Mouse (Mus musculus) mesoderm, embryonic 11.5 days (tissue): ENCODE measurements around the gene Ripor2.

Source experiments
- DNase-seq: peaks from one replicate; pipeline ENCODE4 v3.0.0-alpha.2; 2012; ENCODE audit warnings: low read depth, low spot score

Ripor2 gene

DNA sequence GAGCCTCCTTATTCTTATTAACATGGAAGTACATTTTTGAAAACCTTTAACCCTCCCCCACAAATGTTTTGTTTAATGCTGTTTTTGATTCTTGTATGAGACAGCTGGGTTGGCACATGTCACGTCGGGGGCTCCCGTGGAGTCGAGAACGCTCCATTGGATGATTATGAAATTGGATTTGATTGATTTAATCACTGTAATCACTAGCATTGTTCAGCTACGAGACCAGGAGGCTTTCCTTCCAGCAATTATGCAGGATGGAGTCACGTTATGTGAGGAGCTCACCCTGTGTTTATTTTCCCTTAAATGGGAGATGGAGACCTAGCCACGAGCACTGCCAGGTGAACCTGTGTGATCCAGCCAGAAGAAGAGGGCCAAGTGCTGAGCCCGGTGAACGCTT lies at the start of gene Ripor2:
Gene Ripor2 (plus strand): TSS at position 357 of the 400 bp plus-strand sequence.
- no peak for DNase-seq

DNA sequence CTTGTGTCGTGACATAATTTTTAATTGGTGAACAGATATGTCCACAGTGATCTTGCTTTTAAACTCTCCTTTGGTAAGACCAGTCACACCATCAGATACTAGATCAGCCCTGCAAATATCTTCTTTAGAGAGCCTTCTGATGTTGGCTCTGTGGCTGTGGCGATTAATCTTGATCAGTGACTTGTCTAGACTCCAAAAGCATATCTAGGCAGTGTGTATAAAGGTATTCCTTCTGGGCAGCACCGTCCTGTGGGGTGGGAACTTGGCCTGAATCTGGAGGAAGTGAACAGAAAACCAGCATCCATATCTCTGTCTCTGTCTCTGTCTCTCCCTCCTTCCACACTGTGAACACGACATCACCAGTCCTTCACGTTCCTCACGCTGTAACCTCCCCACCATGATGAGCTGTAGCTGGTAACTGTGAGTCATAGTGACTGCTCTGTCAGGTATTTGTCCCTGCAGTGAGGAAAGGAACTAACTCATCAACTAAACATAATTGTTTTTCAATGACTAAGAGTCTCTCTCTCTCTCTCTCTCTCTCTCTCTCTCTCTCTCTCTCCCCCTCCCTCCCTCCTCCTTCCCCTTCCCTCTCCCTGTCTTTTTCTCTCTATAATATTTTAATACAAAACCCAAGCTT lies 45.3 kb upstream of the Ripor2 start:
- DNase-seq, result no peak

GRCm38 (mm10) chr13:24538012-24538411 lies 44.0 kb upstream of the Ripor2 start:
- no peak for DNase-seq

GRCm38 (mm10) chr13:24538941-24539340 lies 43.0 kb upstream of the Ripor2 start:
- no peak for DNase-seq

- DNase-seq, result no peak
Observed at GRCm38 (mm10) chr13:24545677-24546076, 36.3 kb upstream of the Ripor2 start.

DNA sequence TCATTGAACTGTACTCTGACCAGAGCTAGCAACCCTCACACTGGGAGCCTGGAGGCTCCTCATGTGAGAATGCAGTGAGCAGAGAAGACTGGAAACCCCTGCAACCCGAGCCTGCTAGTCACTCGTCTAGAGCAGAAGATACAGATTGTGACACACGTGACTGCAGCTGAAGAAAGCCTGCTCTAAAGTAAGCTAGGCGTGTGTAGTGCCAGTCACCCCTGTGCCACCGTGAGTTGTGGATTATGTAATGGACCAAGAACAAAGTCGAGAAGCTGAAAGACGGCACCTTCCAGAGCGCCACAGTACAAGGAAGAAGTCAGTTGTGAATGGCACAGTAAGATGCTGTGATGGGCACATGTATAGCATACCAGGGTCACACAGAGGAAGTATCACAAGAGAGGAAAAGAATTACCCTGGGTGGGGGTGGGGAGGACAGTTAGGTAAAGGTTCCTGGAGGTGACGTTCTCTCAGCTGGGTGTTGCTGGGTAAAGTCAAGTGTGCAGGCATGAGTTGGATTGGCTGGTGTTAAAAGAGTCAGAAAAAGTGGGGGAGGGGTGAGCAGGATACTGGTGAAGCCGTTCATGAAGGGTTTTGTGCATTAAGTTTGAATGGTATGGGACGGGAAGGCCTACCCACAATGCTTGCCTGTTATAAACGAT lies 35.1 kb upstream of the Ripor2 start:
- no peak for DNase-seq

DNA sequence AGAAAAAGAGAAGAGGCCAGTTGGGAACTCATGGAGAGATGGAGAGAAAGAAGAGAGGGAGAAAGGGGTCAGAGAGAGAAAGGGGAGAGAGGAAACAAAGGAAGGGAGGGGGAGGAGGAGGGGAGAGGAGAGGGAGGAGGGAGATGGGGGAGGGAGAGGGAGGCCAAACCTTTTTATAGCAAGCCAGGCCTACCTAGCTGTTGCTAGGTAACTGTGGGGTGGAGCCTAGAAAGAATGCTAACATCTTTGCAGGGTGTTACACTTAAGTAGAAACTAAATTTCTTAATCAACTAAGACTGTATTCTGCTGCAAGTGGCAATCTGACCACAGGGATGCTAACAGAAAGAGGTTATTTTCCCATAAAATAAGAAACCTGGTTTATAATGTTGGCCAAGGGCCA lies 33.1 kb upstream of the Ripor2 start:
- DNase-seq, result no peak

DNA sequence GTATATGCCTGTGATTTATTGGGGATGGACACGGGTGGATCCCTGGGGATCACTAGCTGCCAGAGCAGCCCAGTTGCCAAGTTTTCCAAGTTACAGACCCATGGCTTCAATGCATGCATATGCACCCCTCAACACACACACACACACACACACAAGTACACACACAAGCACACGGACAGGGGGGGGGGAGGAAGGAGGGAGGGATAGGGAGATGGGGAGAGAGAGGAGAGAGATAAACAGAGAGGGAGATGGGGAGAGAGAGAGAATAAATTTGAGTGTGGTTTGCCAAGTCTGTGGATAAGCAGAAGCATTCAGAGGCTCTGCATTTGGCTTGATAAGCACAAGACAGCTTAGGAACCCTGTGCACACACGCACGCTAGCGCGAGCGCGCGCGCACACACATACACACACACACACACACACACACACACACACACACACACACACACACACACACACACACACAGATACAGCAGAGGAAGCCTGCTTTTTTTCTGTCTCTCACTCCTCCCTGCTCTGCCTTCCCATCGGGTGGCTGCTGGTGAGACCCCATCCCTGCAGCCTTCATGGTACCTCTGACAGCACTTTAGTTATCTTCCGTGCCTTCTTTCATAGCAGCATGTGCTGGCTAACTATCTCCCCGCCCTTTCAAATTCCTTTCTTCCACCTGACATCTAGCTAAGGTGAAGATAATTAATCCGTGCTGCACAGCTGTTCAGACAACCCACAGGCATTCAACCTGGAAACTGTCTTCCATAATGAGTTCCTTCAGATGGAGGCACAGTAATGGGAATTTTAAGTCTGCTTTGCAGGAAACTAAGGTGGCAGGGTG lies 30.7 kb upstream of the Ripor2 start:
- peak; percentile 10 for DNase-seq

- DNase-seq, result peak; percentile 7
Observed at GRCm38 (mm10) chr13:24552039-24552438, 29.9 kb upstream of the Ripor2 start.

DNA sequence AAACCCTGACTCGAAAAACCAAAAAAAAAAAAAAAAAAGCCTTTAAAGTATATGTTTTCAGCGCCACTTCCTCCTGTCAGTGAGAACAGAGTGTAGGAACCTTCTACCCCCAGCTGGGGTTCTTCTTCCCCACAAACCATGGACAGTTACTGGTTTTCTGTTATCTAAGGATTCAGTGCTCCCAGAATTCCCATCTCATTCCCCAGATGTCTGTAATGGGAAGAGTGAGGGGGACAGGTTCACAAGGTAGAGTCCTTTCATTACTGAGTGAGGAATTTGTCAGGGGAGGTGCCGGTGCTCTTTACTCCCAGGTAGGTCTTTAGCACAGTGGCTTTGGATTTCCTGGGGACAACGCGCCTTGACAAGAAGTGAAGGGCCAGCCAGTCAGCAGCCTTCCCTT lies 20.6 kb upstream of the Ripor2 start:
- DNase-seq, result no peak

- DNase-seq, result no peak
Observed at GRCm38 (mm10) chr13:24564706-24565105, 17.3 kb upstream of the Ripor2 start.

DNA sequence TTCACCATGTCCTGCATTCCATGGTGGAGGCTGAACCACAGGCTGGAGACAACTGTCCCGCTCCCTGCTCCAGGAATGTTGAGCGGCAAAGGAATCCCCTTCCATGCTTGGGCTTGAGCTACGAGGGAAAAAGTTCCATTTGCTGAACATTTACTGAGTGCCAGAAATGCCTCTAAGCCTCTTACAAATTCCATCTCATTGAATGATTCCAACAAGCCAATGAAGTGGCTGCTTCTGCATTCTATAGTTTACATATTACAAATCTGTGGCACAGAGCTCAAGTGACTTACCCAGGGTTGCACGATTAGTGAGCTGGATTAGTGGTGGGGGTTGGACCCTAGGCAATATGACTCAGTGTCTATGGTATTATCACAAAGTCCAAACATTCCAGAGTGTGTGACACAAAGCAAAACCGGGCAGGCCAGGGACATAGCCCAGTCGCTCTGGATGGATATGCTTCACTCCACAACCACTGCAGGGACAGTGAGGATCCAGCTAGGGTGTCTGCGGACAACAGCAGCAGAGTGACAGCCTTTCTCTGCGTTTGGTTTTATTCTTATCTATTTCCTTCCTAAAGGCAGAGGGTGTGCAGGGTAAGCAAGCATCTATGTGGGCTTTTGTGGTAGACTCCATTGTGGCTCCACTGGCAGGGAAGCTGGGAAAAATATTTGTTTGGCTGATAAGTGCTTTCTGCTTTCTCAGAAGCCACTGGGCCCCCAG lies 16.6 kb upstream of the Ripor2 start:
- peak; percentile 11 for DNase-seq

DNA sequence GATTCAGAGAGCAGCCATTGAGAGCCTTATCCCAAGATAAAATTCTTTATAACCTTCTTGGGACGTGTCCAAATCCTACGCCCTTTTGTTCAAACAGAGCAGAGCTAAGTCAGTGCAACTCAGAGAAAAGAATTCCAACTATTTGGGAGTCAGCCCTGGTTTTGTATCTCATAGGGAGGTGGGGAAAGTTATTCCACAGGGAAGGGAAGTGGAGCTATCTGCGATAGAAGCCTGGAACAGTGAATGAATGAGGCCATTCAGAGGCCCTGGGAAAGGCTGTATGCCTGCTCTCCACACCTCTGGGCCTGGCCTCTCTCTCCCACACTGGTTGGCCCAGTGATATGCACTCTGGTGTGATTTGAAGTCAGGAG lies 16.1 kb upstream of the Ripor2 start:
- DNase-seq, result peak; percentile 56

GRCm38 (mm10) chr13:24567176-24567811 lies 14.7 kb upstream of the Ripor2 start:
- no peak for DNase-seq

- DNase-seq, result no peak
Observed at GRCm38 (mm10) chr13:24569066-24569465, 12.9 kb upstream of the Ripor2 start.

GRCm38 (mm10) chr13:24570716-24571115 lies 11.3 kb upstream of the Ripor2 start:
- DNase-seq, result no peak

DNA sequence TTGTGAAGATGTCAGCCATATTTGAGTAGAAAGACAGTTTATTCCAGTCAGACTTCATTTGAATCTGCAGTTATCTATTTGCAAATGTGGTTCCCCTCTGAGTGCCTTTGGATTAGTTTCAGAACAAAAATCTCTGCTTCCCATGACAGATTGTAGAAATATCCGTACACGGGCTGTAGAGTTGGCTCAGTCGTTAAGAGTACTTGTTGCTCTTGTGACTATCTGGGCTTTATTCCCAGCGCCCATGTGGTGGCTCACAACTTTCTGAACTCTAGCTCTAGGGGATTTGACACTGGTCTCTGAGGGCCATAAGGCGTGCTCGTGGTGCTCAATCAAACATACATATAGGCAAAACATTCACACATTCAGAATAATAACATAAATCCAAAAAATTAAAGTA lies 10.1 kb upstream of the Ripor2 start:
- no peak for DNase-seq

DNA sequence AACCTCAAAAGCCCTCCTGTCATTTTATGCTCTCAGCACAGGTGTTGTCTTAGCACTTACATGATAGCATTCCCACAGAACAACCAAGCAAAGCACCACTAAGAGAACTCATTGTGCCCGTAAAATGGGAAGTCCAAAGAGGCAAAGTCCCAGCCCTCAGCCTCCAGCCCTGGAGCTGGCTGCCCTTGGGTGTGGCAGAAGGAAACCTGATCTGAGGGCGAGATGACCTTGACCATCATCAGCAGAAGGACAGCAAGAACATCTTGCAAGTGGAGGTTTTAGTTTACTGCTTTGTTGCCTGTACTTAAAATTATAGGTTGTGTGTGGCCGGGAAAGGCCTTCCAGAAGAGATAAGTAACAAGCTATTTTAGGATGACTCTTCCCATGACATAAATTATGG lies 6.9 kb upstream of the Ripor2 start:
- DNase-seq, result no peak

- peak; percentile 80 for DNase-seq
Observed at GRCm38 (mm10) chr13:24576338-24577119, 5.5 kb upstream of the Ripor2 start.

DNA sequence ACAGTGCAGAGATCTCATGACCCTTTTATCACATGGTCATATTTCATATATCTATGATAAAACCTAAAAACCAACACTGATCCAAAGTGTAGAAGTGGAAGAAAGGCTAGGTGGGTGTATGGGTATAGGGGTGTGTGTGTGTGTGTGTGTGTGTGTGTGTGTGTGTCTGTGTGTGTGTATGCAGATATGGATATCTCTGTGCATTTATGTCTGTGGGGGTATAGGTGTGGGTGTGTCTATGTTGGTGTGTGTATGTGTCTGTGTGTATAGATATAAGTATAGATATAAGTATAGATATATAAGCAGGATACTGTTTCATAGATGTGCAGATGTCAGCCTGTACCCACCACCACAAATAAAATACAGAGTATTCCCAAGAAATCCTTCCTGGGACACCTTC lies 3.7 kb upstream of the Ripor2 start:
- no peak for DNase-seq

GRCm38 (mm10) chr13:24580759-24581158 lies 1.2 kb upstream of the Ripor2 start:
- DNase-seq, result no peak
